Mouse (Mus musculus) megakaryocyte progenitor cell, adult 5-6 weeks (primary cell): ENCODE measurements around the gene Espn. TPM values are rescaled to one million over a fixed set of nuclear protein-coding genes. Genes with fewer than 3 reads are reported as not detected.

Experiments
- ATAC-seq: replicated peaks from 2 replicates; pipeline ENCODE4 v1.8.0; 2016; ENCODE audit warnings: mild to moderate bottlenecking, moderate TSS enrichment, inconsistent platforms; ENCODE audit not compliant: poor library complexity
- total RNA-seq, 2 experiments: library from RNA; stranded (forward) in 1 of 2; stranded (reverse) in 1 of 2; fragments of 157-497, 149-512 nt in 1 of 2; fragments of 200-1000 nt in 1 of 2; gene quantifications; 2 replicates each; pipeline versions ENCODE4 v1.2.3 to v1.2.4; 2015 to 2017

Gene Espn
- total RNA-seq, 2 experiments from 2014 or later: 1.1 TPM; not detected in 1

- peak; percentile 86 for ATAC-seq
Measured at GRCm38 (mm10) chr4:152103025-152103424, 49.1 kb downstream of the Espn start.

- ATAC-seq: no peak
Measured at GRCm38 (mm10) chr4:152101921-152102320, 50.2 kb downstream of the Espn start.

- ATAC-seq: no peak; the same call in 1 of the 2 replicates
Measured at GRCm38 (mm10) chr4:152101081-152101653, 51.0 kb downstream of the Espn start.

GRCm38 (mm10) chr4:152100541-152100940, 51.6 kb downstream of the Espn start:
- no peak for ATAC-seq

GRCm38 (mm10) chr4:152097911-152098799, 54.0 kb downstream of the Espn start:
- no peak for ATAC-seq

GRCm38 (mm10) chr4:152096927-152097326, 55.2 kb downstream of the Espn start:
- ATAC-seq: no peak

GRCm38 (mm10) chr4:152095937-152096910, 55.9 kb downstream of the Espn start:
- peak; percentile 79 for ATAC-seq

- ATAC-seq: no peak
Measured at GRCm38 (mm10) chr4:152094233-152094632, 57.9 kb downstream of the Espn start.

GRCm38 (mm10) chr4:152092751-152093293, 59.3 kb downstream of the Espn start:
- peak; percentile 66 for ATAC-seq

GRCm38 (mm10) chr4:152090191-152090590, 62.0 kb downstream of the Espn start:
- no peak for ATAC-seq

GRCm38 (mm10) chr4:152088556-152089120, 63.5 kb downstream of the Espn start:
- ATAC-seq: no peak

GRCm38 (mm10) chr4:152088133-152088532, 64.0 kb downstream of the Espn start:
- peak; percentile 13; the same call in 1 of the 2 replicates for ATAC-seq

GRCm38 (mm10) chr4:152087211-152088081, 64.7 kb downstream of the Espn start:
- ATAC-seq: peak; percentile 75

- ATAC-seq: peak; percentile 32
Measured at GRCm38 (mm10) chr4:152086505-152087210, 65.5 kb downstream of the Espn start.

- ATAC-seq: no peak
Measured at GRCm38 (mm10) chr4:152084616-152085015, 67.6 kb downstream of the Espn start.

- no peak for ATAC-seq
Measured at GRCm38 (mm10) chr4:152083611-152084220, 68.5 kb downstream of the Espn start.

- ATAC-seq: no peak
Measured at GRCm38 (mm10) chr4:152079931-152080330, 72.2 kb downstream of the Espn start.

- ATAC-seq: no peak
Measured at GRCm38 (mm10) chr4:152079261-152079660, 72.9 kb downstream of the Espn start.
